Mouse (Mus musculus): ENCODE data around the gene Tubgcp6. TPM values are rescaled to one million over a fixed set of nuclear protein-coding genes. Genes with fewer than 3 reads are reported as not detected.

Tubgcp6 gene
- total and polyA plus RNA-seq, 3 experiments = 7.3 to 16.2 (median 8.7) TPM

DNA sequence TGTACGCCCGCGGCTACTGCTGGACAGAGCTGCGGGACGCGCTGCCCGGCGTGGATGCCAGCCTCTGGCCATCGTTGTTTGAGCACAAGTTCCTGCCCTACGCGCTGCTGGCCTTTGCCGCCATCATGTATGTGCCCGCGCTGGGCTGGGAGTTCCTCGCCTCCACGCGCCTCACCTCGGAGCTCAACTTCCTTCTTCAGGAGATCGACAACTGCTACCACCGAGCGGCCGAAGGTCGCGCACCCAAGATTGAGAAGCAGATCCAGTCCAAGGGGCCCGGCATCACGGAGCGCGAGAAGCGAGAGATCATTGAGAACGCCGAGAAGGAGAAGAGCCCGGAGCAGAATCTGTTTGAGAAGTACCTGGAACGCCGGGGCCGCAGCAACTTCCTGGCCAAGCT lies 55.3 kb downstream of the Tubgcp6 start:
- intact Hi-C loops (cut with DNase I) = no loop called here
- TF ChIP-seq EP300 (IDR thresholded peaks at IDR 0.05; ENCODE audit: insufficient read depth, low read depth, low read length) = no peak
- TF ChIP-seq CTCF (IDR thresholded peaks at IDR 0.05) = no peak
- TF ChIP-seq POLR2A (IDR thresholded peaks at IDR 0.05; ENCODE audit: insufficient read depth, low read depth, low read length) = no peak
- Histone ChIP-seq H3K36me3 (ENCODE audit: control insufficient read depth, insufficient read depth, low read length) (no peaks in the 10 kb centered on the region), H3K27ac (no peak overlapping the region), H3K27me3 (ENCODE audit: control insufficient read depth, insufficient read depth, low read length) (peaks cover 3% of the 10 kb centered on the region), H3K9ac (ENCODE audit: low read depth, low read length) (no peak overlapping the region), H3K79me2 (replicated peaks; ENCODE audit: control insufficient read depth, insufficient read depth, low read length) (no peaks in the 10 kb centered on the region), H3K4me1 (ENCODE audit: control insufficient read depth, insufficient read depth, low read length) (no peaks in the 10 kb centered on the region), H3K4me3 (no peak overlapping the region)
- DNase-seq = no peak
- 29% methylated on average over 35 of the region's 35 CpGs for WGBS

DNA sequence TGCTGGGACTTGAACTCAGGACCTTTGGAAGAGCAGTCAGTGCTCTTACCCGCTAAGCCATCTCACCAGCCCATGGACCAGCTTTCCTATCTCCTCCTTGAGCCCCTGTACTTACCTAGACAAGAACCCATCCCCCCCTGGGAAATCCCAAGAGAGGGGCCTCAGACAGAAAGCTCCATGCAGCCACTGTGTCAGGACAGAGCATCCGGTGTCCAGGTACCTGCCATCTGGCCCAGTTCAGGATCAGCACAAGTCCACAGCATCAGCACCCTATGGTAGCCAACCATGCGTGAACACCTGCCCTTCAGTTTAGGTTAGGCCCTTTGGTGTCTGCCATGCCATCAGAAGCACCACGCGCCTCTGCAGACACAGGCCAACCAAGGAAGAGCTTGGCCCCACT lies 58.0 kb downstream of the Tubgcp6 start:
- peaks cover 5% of the 10 kb centered on the region for H3K27me3 ChIP-seq (ENCODE audit: control insufficient read depth, insufficient read depth, low read length)
- intact Hi-C loops (cut with DNase I) = no loop called here
- 92% methylated on average over 5 of the region's 5 CpGs for WGBS

DNA sequence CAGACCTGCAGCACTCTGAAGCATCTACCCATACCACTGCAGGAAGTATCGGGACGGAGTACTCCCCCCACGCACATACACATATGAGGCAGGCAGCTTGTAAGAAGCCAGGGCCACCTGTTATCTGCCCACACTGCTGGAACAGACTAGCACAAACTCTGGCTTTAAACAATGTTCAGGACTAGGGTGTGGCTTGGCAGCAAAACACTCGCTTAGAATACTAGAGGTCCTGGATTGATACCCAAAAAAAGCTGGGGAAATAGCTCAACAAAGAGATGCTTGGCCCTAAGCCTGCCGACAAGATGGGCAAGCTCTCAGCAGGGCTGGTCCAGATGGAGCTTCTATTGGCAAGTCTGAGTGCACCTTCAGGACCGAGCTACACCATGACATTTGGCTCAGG lies 59.4 kb downstream of the Tubgcp6 start:
- intact Hi-C loops (cut with DNase I) = no loop called here
- H3K9ac ChIP-seq (ENCODE audit: low read depth, low read length) = no peak overlapping the region
- no peaks in the 10 kb centered on the region for H3K36me3 ChIP-seq (ENCODE audit: control insufficient read depth, insufficient read depth, low read length)
- H3K27me3 ChIP-seq (ENCODE audit: control insufficient read depth, insufficient read depth, low read length) = peaks cover 6% of the 10 kb centered on the region
- H3K27ac ChIP-seq = no peak overlapping the region
- TF ChIP-seq CTCF (IDR thresholded peaks at IDR 0.05) = no peak
- TF ChIP-seq EP300 (IDR thresholded peaks at IDR 0.05; ENCODE audit: insufficient read depth, low read depth, low read length) = no peak
- TF ChIP-seq POLR2A (IDR thresholded peaks at IDR 0.05; ENCODE audit: insufficient read depth, low read depth, low read length) = no peak
- 62% methylated on average over 6 of the region's 6 CpGs for WGBS
- H3K4me3 ChIP-seq = no peak overlapping the region
- H3K4me1 ChIP-seq (ENCODE audit: control insufficient read depth, insufficient read depth, low read length) = no peaks in the 10 kb centered on the region
- H3K79me2 ChIP-seq (replicated peaks; ENCODE audit: control insufficient read depth, insufficient read depth, low read length) = no peaks in the 10 kb centered on the region
- no peak for DNase-seq

More for the DNA sequence above, 58.0 kb downstream of the Tubgcp6 start:
- Histone ChIP-seq H3K36me3 (ENCODE audit: control insufficient read depth, insufficient read depth, low read length) (no peaks in the 10 kb centered on the region), H3K27ac (no peak overlapping the region), H3K4me1 (ENCODE audit: control insufficient read depth, insufficient read depth, low read length) (no peaks in the 10 kb centered on the region), H3K9ac (ENCODE audit: low read depth, low read length) (no peak overlapping the region), H3K4me3 (no peak overlapping the region), H3K79me2 (replicated peaks; ENCODE audit: control insufficient read depth, insufficient read depth, low read length) (no peaks in the 10 kb centered on the region)
- no peak for DNase-seq
- no peak for TF ChIP-seq POLR2A (IDR thresholded peaks at IDR 0.05; ENCODE audit: insufficient read depth, low read depth, low read length)
- no peak for TF ChIP-seq CTCF (IDR thresholded peaks at IDR 0.05)
- no peak for TF ChIP-seq EP300 (IDR thresholded peaks at IDR 0.05; ENCODE audit: insufficient read depth, low read depth, low read length)

DNA sequence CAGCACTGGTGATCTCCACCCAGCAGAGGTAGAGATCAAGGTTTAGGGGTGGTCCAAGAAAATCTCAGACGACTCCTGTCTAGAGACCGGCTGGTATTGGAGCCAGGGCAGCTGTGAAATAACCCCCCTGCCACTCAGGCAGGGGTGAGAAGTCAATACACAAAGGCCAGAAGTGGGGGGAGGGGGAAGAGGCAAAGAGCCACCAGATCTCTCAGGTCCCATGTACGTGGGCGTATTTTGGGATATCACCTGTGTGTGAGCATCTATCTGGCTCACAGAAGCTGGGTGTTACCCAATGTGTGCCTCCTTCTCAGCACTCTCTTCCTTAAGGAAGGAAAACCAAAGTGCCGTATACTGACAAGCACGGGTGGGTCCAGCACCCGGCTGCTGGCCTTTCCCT lies 59.9 kb downstream of the Tubgcp6 start:
- Histone ChIP-seq H3K4me3 (no peak overlapping the region), H3K79me2 (replicated peaks; ENCODE audit: control insufficient read depth, insufficient read depth, low read length) (no peaks in the 10 kb centered on the region), H3K27me3 (ENCODE audit: control insufficient read depth, insufficient read depth, low read length) (peaks cover 5% of the 10 kb centered on the region), H3K9ac (ENCODE audit: low read depth, low read length) (no peak overlapping the region), H3K4me1 (ENCODE audit: control insufficient read depth, insufficient read depth, low read length) (no peaks in the 10 kb centered on the region), H3K36me3 (ENCODE audit: control insufficient read depth, insufficient read depth, low read length) (no peaks in the 10 kb centered on the region), H3K27ac (no peak overlapping the region)
- no peak for DNase-seq
- 74% methylated on average over 7 of the region's 7 CpGs for WGBS
- TF ChIP-seq CTCF (IDR thresholded peaks at IDR 0.05) (no peak), POLR2A (IDR thresholded peaks at IDR 0.05; ENCODE audit: insufficient read depth, low read depth, low read length) (no peak), EP300 (IDR thresholded peaks at IDR 0.05; ENCODE audit: insufficient read depth, low read depth, low read length) (no peak)
- intact Hi-C loops (cut with DNase I) = no loop called here

DNA sequence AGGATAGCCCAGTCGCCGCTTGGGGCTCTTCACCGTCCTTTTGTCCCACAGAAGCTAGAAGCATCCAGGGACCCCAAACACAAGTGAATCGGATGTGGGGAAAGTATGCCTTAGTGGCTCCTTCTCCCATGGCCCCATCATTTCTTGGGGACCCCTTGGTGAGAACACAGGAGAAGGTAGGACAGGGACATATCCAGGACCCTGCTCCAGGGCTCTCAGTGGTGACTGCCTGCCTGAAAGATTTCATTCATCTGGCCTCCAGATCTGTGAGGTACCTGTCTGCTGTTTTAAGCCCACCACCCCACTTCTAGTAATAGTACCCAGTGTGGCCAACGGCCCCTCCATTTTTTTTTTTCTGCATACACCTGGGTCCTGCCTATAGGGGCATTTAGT lies 60.4 kb downstream of the Tubgcp6 start:
- 68% methylated on average over 5 of the region's 5 CpGs for WGBS
- H3K27me3 ChIP-seq (ENCODE audit: control insufficient read depth, insufficient read depth, low read length) = peaks cover 3% of the 10 kb centered on the region

DNA sequence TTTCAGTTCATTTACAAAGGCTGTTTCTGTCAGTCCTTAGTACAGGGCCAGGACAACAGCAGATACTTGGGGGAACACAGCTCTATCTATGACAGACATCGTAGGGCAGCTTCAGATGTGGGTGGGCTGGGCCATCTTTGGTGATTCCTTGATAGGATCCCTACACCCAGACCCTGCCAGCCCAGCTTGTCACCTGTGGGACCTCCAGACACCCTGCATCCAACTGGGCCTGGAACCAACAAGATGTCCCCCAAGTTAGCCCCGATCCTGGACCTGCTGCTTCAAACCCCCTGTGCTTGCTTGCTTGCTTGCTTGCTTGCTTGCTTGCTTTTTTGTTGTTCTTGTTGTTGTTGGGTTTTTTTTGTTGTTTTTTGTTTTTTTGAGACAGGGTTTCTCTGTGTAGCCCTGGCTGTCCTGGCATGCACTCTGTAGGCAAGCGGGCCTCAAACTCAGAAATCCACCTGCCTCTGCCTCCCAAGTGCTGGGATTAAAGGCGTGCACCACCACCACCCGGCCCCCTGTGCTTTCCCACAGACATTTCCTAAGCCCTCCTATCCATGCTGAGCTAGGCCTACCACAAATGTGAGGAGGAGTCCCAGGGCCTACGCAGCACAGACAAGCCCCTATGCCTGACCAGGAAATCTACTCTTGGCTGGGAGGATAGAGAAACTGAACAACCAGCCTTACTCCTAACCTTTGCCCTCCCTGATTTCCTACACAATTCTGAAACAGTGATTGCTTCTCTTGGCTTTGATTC lies 61.0 kb downstream of the Tubgcp6 start:
- H3K36me3 ChIP-seq (ENCODE audit: control insufficient read depth, insufficient read depth, low read length) = no peaks in the 10 kb centered on the region
- DNase-seq = no peak
- no peak overlapping the region for H3K4me3 ChIP-seq
- peaks cover 3% of the 10 kb centered on the region for H3K27me3 ChIP-seq (ENCODE audit: control insufficient read depth, insufficient read depth, low read length)
- 74% methylated on average over 6 of the region's 6 CpGs for WGBS
- no peak overlapping the region for H3K9ac ChIP-seq (ENCODE audit: low read depth, low read length)
- no peak for TF ChIP-seq EP300 (IDR thresholded peaks at IDR 0.05; ENCODE audit: insufficient read depth, low read depth, low read length)
- TF ChIP-seq CTCF (IDR thresholded peaks at IDR 0.05) = no peak
- TF ChIP-seq POLR2A (IDR thresholded peaks at IDR 0.05; ENCODE audit: insufficient read depth, low read depth, low read length) = no peak
- H3K79me2 ChIP-seq (replicated peaks; ENCODE audit: control insufficient read depth, insufficient read depth, low read length) = no peaks in the 10 kb centered on the region
- no peak overlapping the region for H3K27ac ChIP-seq
- no peaks in the 10 kb centered on the region for H3K4me1 ChIP-seq (ENCODE audit: control insufficient read depth, insufficient read depth, low read length)
- intact Hi-C loops (cut with DNase I) = no loop called here

More for the DNA sequence above, 60.4 kb downstream of the Tubgcp6 start:
- no peak for DNase-seq
- Histone ChIP-seq H3K4me3 (no peak overlapping the region), H3K79me2 (replicated peaks; ENCODE audit: control insufficient read depth, insufficient read depth, low read length) (no peaks in the 10 kb centered on the region), H3K4me1 (ENCODE audit: control insufficient read depth, insufficient read depth, low read length) (no peaks in the 10 kb centered on the region), H3K9ac (ENCODE audit: low read depth, low read length) (no peak overlapping the region), H3K36me3 (ENCODE audit: control insufficient read depth, insufficient read depth, low read length) (no peaks in the 10 kb centered on the region), H3K27ac (no peak overlapping the region)
- intact Hi-C loops (cut with DNase I) = no loop called here
- no peak for TF ChIP-seq CTCF (IDR thresholded peaks at IDR 0.05)
- no peak for TF ChIP-seq EP300 (IDR thresholded peaks at IDR 0.05; ENCODE audit: insufficient read depth, low read depth, low read length)
- TF ChIP-seq POLR2A (IDR thresholded peaks at IDR 0.05; ENCODE audit: insufficient read depth, low read depth, low read length) = no peak
